In genomic region chr11:81645549-81645948, GRCm38 (mm10) we compare ENCODE assay signal across 23 mouse cellular contexts.
DNase-seq lines count a peak whose midpoint lies in the region; ATAC-seq and TF ChIP-seq lines count a peak whose summit lies in the region.
"Had no signal": no experiment of that assay in that cellular context is flagged by ENCODE, and none has a peak within 500 bp of the region (broad histone marks: within the 10 kb centered on the region; RNA-seq: fewer than 3 reads in every experiment).

No protein-coding gene starts in this region.

- no peak for ATAC-seq in liver, embryonic 11.5 days (replicated peaks; ENCODE audit: low FRiP score)
- ATAC-seq: hindbrain, embryonic 16.5 days had no signal

- H3K9me3 ChIP-seq in liver, embryonic 11.5 days (ENCODE audit: control insufficient read depth, low read length): no peaks in the 10 kb centered on the region
- H3K9me3 ChIP-seq in ES-E14 (ENCODE audit: control insufficient read depth, insufficient read depth, low read depth, low read length): no peaks in the 10 kb centered on the region
- H3K9me3 ChIP-seq: embryonic facial prominence, embryonic 10.5 days; forebrain, embryonic 12.5 days; heart, embryonic 15.5 days; limb, embryonic 13.5 days; lung, embryonic 15.5 days; midbrain, embryonic 12.5 days had no signal

- no peak for TF ChIP-seq EP300 in heart, adult 2 months (IDR thresholded peaks at IDR 0.05; ENCODE audit: insufficient read depth, low read depth, low read length)

- no peaks in the 10 kb centered on the region for H3K4me1 ChIP-seq in heart, adult 2 months (ENCODE audit: control insufficient read depth, insufficient read depth, low read length)
- no peaks in the 10 kb centered on the region for H3K4me1 ChIP-seq in liver, adult 2 months (ENCODE audit: control insufficient read depth, insufficient read depth, low read length)
- H3K4me1 ChIP-seq in liver, embryonic 11.5 days (replicated peaks; ENCODE audit: control insufficient read depth, insufficient read depth, low read length): no peaks in the 10 kb centered on the region
- no peaks in the 10 kb centered on the region for H3K4me1 ChIP-seq in ES-E14 (ENCODE audit: control insufficient read depth in 2 of 2, insufficient read depth in 2 of 2, low read length in 2 of 2, poor library complexity in 1 of 2)
- H3K4me1 ChIP-seq: heart, embryonic 15.5 days; lung, embryonic 15.5 days had no signal

- no peak overlapping the region for H3K4me3 ChIP-seq in heart, adult 2 months
- H3K4me3 ChIP-seq in liver, adult 2 months (ENCODE audit: insufficient read depth, low read depth, low read length): no peak overlapping the region
- no peak overlapping the region for H3K4me3 ChIP-seq in liver, embryonic 11.5 days (ENCODE audit: low read depth, low read length)
- H3K4me3 ChIP-seq in ES-E14 (ENCODE audit: insufficient read depth in 1 of 2, low read depth in 1 of 2, low read length in 2 of 2, poor library complexity in 1 of 2, severe bottlenecking in 1 of 2): no peak overlapping the region
- H3K4me3 ChIP-seq: embryonic facial prominence, embryonic 10.5 days; forebrain, embryonic 12.5 days; heart, embryonic 15.5 days; limb, embryonic 13.5 days; lung, embryonic 15.5 days; midbrain, embryonic 12.5 days had no signal

- TF ChIP-seq CTCF in heart, adult 2 months (IDR thresholded peaks at IDR 0.05): 0 out of 2 replicates have a peak, but pooled peaks have one; percentile 5
- peak; percentile 22; the same call in 1 of the 2 replicates for TF ChIP-seq CTCF in liver, adult 2 months (IDR thresholded peaks at IDR 0.05; ENCODE audit: low read depth, low read length)

- H3K27me3 ChIP-seq in heart, adult 2 months (ENCODE audit: control insufficient read depth, insufficient read depth, low read length): 0 out of 2 replicates have a peak, but pooled peaks cover 1% of the 10 kb centered on the region
- no peaks in the 10 kb centered on the region for H3K27me3 ChIP-seq in liver, adult 2 months (ENCODE audit: control insufficient read depth, insufficient read depth, low read length)
- no peaks in the 10 kb centered on the region for H3K27me3 ChIP-seq in liver, embryonic 11.5 days (replicated peaks; ENCODE audit: control insufficient read depth, insufficient read depth, low read length)
- H3K27me3 ChIP-seq: forebrain, embryonic 12.5 days; heart, embryonic 15.5 days; lung, embryonic 15.5 days; midbrain, embryonic 12.5 days had no signal

- DNase-seq in heart, adult 2 months: no peak
- no peak for DNase-seq in heart, adult 11 months
- DNase-seq in liver, adult 2 months (ENCODE audit: extremely low read depth, low read depth, low spot score): no peak
- DNase-seq in liver, embryonic 11.5 days (ENCODE audit: low spot score): no peak
- DNase-seq in 416B (ENCODE audit: low read depth) (peak; percentile 1), ES-E14 (ENCODE audit: low read depth, low spot score) (peak; percentile 19)
- no peak for DNase-seq in retina, postnatal 1 day
- DNase-seq in right cerebral cortex, postnatal 36 days (ENCODE audit: low spot score in 2 of 2): no peak
- DNase-seq: adrenal gland, adult 2 months; cerebellum, adult 9-10 months; gastrocnemius, postnatal 14 days; heart, postnatal 4 days; kidney, adult 18-20 months; kidney, postnatal 36 days; layer of hippocampus, adult 9-11 months had no signal

- intact Hi-C loops in heart, adult 2 months (cut with DNase I): no loop called here

- no peaks in the 10 kb centered on the region for H3K79me2 ChIP-seq in heart, adult 2 months (replicated peaks; ENCODE audit: control insufficient read depth, insufficient read depth, low read length)
- H3K79me2 ChIP-seq in liver, adult 2 months (ENCODE audit: control insufficient read depth, insufficient read depth, low read length): no peaks in the 10 kb centered on the region

- no peak overlapping the region for H3K27ac ChIP-seq in heart, adult 2 months
- no peak overlapping the region for H3K27ac ChIP-seq in liver, adult 2 months (replicated peaks; ENCODE audit: insufficient read depth, low read depth, low read length)
- H3K27ac ChIP-seq in liver, embryonic 11.5 days (ENCODE audit: low read depth, low read length): no peak overlapping the region
- H3K27ac ChIP-seq in ES-E14 (ENCODE audit: insufficient read depth, low read depth, low read length, poor library complexity, severe bottlenecking): no peak overlapping the region
- H3K27ac ChIP-seq: embryonic facial prominence, embryonic 10.5 days; forebrain, embryonic 12.5 days; heart, embryonic 15.5 days; limb, embryonic 13.5 days; lung, embryonic 15.5 days; midbrain, embryonic 12.5 days had no signal

- no peaks in the 10 kb centered on the region for H3K36me3 ChIP-seq in heart, adult 2 months (ENCODE audit: control insufficient read depth, insufficient read depth, low read length)
- no peaks in the 10 kb centered on the region for H3K36me3 ChIP-seq in liver, adult 2 months (ENCODE audit: control insufficient read depth, insufficient read depth, low read length)
- no peaks in the 10 kb centered on the region for H3K36me3 ChIP-seq in liver, embryonic 11.5 days (ENCODE audit: control insufficient read depth, insufficient read depth, low read length)
- H3K36me3 ChIP-seq in ES-E14 (ENCODE audit: control insufficient read depth, insufficient read depth, low read length, poor library complexity, severe bottlenecking): no peaks in the 10 kb centered on the region
- H3K36me3 ChIP-seq: embryonic facial prominence, embryonic 10.5 days; forebrain, embryonic 12.5 days; G1E; heart, embryonic 15.5 days; limb, embryonic 13.5 days; lung, embryonic 15.5 days; midbrain, embryonic 12.5 days had no signal

- no peak overlapping the region for H3K4me2 ChIP-seq in liver, embryonic 11.5 days
- H3K4me2 ChIP-seq: forebrain, embryonic 12.5 days; heart, embryonic 15.5 days; limb, embryonic 13.5 days; lung, embryonic 15.5 days; midbrain, embryonic 12.5 days had no signal

- H3K9ac ChIP-seq in heart, adult 2 months (ENCODE audit: low read depth, low read length): no peak overlapping the region
- H3K9ac ChIP-seq in liver, adult 2 months (ENCODE audit: low read depth, low read length): no peak overlapping the region
- H3K9ac ChIP-seq in liver, embryonic 11.5 days (ENCODE audit: low read depth, low read length): no peak overlapping the region
- no peak overlapping the region; the same call in 1 of the 2 replicates for H3K9ac ChIP-seq in ES-E14 (ENCODE audit: insufficient read depth, low read depth, low read length, poor library complexity, severe bottlenecking)
- H3K9ac ChIP-seq: forebrain, embryonic 12.5 days; heart, embryonic 15.5 days; limb, embryonic 13.5 days; lung, embryonic 15.5 days; midbrain, embryonic 12.5 days had no signal

- WGBS in heart, adult 2 months: 81% methylated on average over 3 of the region's 3 CpGs
- 80% methylated on average over 3 of the region's 3 CpGs for WGBS in liver, adult 2 months
- WGBS in liver, embryonic 11.5 days: 69% methylated on average over 3 of the region's 3 CpGs

- TF ChIP-seq POLR2A in heart, adult 2 months (IDR thresholded peaks at IDR 0.05; ENCODE audit: insufficient read depth, low read depth, low read length): no peak
- TF ChIP-seq POLR2A in liver, adult 2 months (IDR thresholded peaks at IDR 0.05; ENCODE audit: extremely low read depth, insufficient read depth, low read length): no peak

- in situ Hi-C loops in ES-E14 (cut with MboI; ENCODE audit: low sequenced_read_pairs in 2 of 2, unreplicated experiment in 2 of 2): no loop called here

TF ChIP-seq in ES-E14, 5 proteins besides CTCF, POLR2A, EP300 and RAD21:
- TF ChIP-seq HCFC1 (IDR thresholded peaks at IDR 0.05; ENCODE audit: borderline replicate concordance, insufficient read depth, low read length): no peak
- TF ChIP-seq MAFK (IDR thresholded peaks at IDR 0.05; ENCODE audit: insufficient read depth, low read depth, low read length): no peak
- peak; percentile 35; the same call in 1 of the 2 replicates for TF ChIP-seq ZC3H11A (IDR thresholded peaks at IDR 0.05; ENCODE audit: borderline replicate concordance, low read depth, low read length)
- no peak for TF ChIP-seq CHD2 (IDR thresholded peaks at IDR 0.05; ENCODE audit: low read depth, low read length)
- no peak for TF ChIP-seq ZNF384 (IDR thresholded peaks at IDR 0.05; ENCODE audit: low read depth, low read length)

Comparison
In these comparisons a context has a peak if more than half of its experiments do, and no peak if none do; other contexts are left out.
1. DNase-seq: peak in 416B (single experiment) and ES-E14 (single experiment); none in heart, adult 2 months (0 of 2), heart, adult 11 months (single experiment), liver, adult 2 months (single experiment), liver, embryonic 11.5 days (single experiment), retina, postnatal 1 day (single experiment) and right cerebral cortex, postnatal 36 days (0 of 2).